Mouse (Mus musculus): ENCODE data around the gene Stat3.

DNA sequence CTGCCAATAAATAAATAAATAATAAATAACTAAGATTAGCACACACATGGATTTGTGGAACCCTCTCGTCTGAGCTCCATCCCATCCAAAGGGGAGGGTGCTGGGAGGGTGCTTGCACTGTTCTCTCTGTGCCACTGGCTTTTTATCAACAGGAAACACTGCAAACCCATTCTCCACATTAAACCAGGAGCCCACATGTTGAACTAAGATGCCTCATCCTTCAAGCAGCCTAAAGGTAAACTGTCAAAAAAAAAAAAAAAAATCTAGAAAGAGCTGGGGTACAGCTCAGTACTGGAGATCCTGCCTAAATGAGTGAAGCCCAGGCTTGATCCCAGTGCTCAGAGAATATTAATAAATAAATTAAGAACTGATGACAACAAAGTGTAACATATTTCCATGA, 33.4 kb downstream of the Stat3 start:
- TF ChIP-seq TAL1 (IDR thresholded peaks at IDR 0.05; ENCODE audit: low read length) (no peak), GATA1 (IDR thresholded peaks at IDR 0.05; ENCODE audit: low read length) (no peak)

Measured in erythroblast, embryonic 14.5 days (primary cell).